Mouse (Mus musculus) cortical plate, adult 2 months (tissue): Measurements from ENCODE around the gene 4930524B15Rik.
A peak's percentile ranks its signal among the peaks of the same experiment; 100 is the strongest.

Experiments used
- CTCF ChIP-seq: fragments of 200-500 bp; IDR thresholded peaks from 2 replicates; pipeline ENCODE4 v1.5.1; 2011; ENCODE audit warnings: mild to moderate bottlenecking, control low read depth, low read length; ENCODE audit not compliant: insufficient read depth; ENCODE audit errors: extremely low read depth
- POLR2A ChIP-seq: fragments of 200-500 bp; IDR thresholded peaks from 2 replicates; pipeline ENCODE4 v1.6.1; 2011; ENCODE audit warnings: mild to moderate bottlenecking, low read length, control low read depth; ENCODE audit not compliant: insufficient read depth; ENCODE audit errors: extremely low read depth

- TF ChIP-seq CTCF (no peak), POLR2A (0 out of 2 replicates have a peak, but pooled peaks have one; percentile 21)
Observed at GRCm38 (mm10) chr11:32001181-32001910, 36.0 kb downstream of the 4930524B15Rik start.
